Mouse (Mus musculus) liver, embryonic 14 days (tissue): Measurements from ENCODE around the gene Olfr1014. TPM values are rescaled to one million over a fixed set of nuclear protein-coding genes. Genes with fewer than 3 reads are reported as not detected.

Experiments
- polyA plus RNA-seq: library from polyadenylated mRNA; depleted of rRNA; stranded (reverse); fragments of >200 nt; gene quantifications from 2 replicates; pipeline ENCODE4 v1.2.3, GENCODE M21; 2012; rRNA removed

Gene Olfr1014
- not detected in 2 replicates for polyA plus RNA-seq

DNA sequence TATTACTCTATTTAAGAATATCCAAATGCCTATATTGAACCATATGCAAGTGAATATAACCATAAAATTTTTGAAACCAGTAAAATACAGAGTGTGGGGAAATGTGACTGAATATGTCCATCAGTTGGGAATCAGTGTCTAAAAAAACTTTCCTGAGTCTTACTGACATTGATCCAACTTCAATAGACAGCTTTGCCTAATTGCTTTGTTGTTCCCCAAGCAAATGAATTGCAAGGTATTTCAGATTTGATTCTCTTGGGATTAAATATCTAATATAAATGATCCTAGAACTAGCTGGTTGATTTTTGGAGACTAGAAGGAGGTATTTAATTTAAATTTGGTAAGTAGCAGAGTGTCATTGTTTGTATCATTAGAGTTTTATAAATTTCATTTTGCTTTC, at the start of gene Olfr1014:
TSS of gene Olfr1014 (plus strand) at position 301 of the 400 bp plus-strand sequence.

DNA sequence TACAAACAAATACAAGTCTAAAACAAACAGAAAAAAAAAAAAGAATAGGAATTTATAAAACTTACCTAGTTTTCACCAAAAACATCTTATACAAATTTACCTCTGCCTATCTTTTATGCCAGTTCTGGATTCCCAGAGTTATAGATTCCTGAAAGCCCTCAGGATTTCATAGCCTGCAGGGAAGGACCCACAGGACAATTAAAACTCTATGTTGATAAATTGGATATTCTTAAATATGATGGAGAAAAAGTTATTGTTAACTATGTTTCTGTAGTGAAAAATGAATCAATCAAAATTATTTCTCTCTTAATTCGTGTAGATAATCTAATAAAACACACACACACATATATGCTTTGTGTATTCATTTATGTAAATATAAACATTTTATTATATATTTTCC, 9.8 kb upstream of the Olfr1014 start, which contains the start of gene Olfr1012:
TSS of gene Olfr1012 (minus strand) at position 101 of the 400 bp plus-strand sequence.

DNA sequence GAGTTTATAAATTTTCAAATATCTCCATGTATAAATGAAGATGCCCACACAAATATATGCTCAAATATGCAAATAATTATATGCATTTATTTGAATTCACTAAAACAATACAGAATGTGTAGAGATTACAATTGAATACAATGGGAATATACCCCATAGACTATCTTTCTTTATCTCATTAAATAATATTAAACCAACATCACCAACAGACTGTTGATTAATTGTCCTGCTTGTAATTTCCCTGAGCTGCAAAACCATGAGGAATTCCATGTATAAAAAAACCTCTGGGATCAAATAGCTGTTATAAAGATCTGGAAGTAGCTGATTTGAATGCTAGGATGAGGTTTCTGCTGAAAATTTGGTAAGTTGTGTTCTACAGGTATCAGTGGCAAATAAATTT, 5.7 kb upstream of the Olfr1014 start, which contains the start of gene Olfr1013:
TSS of gene Olfr1013 (plus strand) at position 301 of the 400 bp plus-strand sequence.

DNA sequence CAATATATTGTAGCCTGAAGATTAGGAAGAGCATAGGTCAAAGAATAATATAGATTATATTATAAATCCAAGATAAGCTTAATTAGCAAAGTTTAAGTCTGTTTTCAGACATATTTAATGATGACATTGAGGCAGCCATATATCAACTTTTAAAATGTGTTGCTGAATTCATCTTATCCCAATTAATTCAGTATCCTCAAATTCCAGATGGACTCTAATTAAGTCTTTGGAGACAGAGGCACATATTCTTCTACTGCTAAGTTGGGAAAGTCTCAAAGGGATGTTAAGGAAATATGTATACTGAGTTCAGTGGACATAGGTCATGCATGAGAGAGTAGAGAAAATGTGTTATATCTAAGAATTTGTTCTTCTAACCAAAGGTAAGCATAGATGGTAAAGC, 9.2 kb downstream of the Olfr1014 start, which contains the start of gene Olfr1015:
TSS of gene Olfr1015 (plus strand) at position 301 of the 400 bp plus-strand sequence.

DNA sequence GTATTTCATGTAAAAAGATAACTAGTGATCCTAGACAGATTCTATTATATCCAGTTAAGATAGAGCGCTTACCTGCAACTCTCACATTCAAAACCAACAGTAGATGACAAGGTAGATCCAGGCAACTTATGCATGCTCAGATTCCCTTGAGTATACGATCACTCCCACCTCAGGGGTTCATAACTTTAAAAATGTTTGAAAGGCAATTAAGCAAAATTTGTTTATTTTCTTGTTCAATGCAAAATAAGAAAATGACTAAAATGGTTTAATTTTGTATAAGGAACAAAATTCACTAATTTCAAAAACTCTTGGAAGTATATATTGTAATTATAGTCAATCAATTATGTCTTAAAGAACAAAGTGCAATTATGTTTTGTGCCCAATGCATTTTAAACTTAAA, 29.9 kb downstream of the Olfr1014 start, which contains the start of gene Olfr1016:
TSS of gene Olfr1016 (minus strand) at position 101 of the 400 bp plus-strand sequence.

DNA sequence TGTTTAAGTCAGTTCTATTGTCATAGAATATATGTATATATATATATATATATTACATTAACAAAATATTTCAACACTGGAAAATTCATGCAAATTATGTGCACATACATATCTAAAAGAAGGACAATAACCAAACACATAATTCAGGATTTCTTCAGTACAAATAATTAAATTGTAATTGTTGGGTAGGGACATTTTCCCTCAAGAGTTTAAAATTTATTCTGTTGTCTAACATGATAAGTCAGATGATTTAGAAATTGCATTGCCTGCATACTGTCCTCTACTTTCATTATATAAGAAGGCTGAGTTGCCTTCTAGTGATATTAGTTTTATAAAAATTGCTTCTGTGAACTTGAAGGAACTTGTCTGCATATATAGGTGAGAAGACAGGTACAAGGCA, 45.7 kb downstream of the Olfr1014 start, which contains the start of gene Olfr1018:
TSS of gene Olfr1018 (plus strand) at position 301 of the 400 bp plus-strand sequence.

Other genes starting within 250 kb of the Olfr1014 start
- gene Olfr996, start 193.5 kb upstream of the Olfr1014 start, polyA plus RNA-seq, result not detected in 2 replicates
- not detected in 2 replicates for gene Olfr998, start 183.8 kb upstream of the Olfr1014 start, polyA plus RNA-seq
- gene Olfr1000, start 160.8 kb upstream of the Olfr1014 start, polyA plus RNA-seq, result not detected in 2 replicates
- not detected in 2 replicates for gene Olfr1002, start 122.0 kb upstream of the Olfr1014 start, polyA plus RNA-seq
- not detected in 2 replicates for gene Olfr154, start 108.3 kb upstream of the Olfr1014 start, polyA plus RNA-seq
- gene Olfr1006, start 93.9 kb upstream of the Olfr1014 start, polyA plus RNA-seq, result not detected in 2 replicates
- gene Olfr1008, start 83.3 kb upstream of the Olfr1014 start, polyA plus RNA-seq, result not detected in 2 replicates
- gene Olfr1009, start 57.3 kb upstream of the Olfr1014 start, polyA plus RNA-seq, result not detected in 2 replicates
- not detected in 2 replicates for gene Olfr1012, start 9.9 kb upstream of the Olfr1014 start, polyA plus RNA-seq
- gene Olfr1013, start 5.6 kb upstream of the Olfr1014 start, polyA plus RNA-seq, result not detected in 2 replicates
- gene Olfr1015, start 9.3 kb downstream of the Olfr1014 start, polyA plus RNA-seq, result not detected in 2 replicates
- gene Olfr1016, start 29.8 kb downstream of the Olfr1014 start, polyA plus RNA-seq, result not detected in 2 replicates
- not detected in 2 replicates for gene Olfr1018, start 45.8 kb downstream of the Olfr1014 start, polyA plus RNA-seq
- gene Olfr1019, start 72.8 kb downstream of the Olfr1014 start, polyA plus RNA-seq, result not detected in 2 replicates
- not detected in 2 replicates for gene Olfr1020, start 74.3 kb downstream of the Olfr1014 start, polyA plus RNA-seq
- not detected in 2 replicates for gene Olfr1022, start 95.9 kb downstream of the Olfr1014 start, polyA plus RNA-seq
- gene Olfr1023, start 112.9 kb downstream of the Olfr1014 start, polyA plus RNA-seq, result not detected in 2 replicates
- gene Olfr1024, start 132.3 kb downstream of the Olfr1014 start, polyA plus RNA-seq, result not detected in 2 replicates
- not detected in 2 replicates for gene Olfr1025-ps1, start 142.5 kb downstream of the Olfr1014 start, polyA plus RNA-seq
- not detected in 2 replicates for gene Olfr1026, start 148.8 kb downstream of the Olfr1014 start, polyA plus RNA-seq
- gene Olfr1028, start 177.7 kb downstream of the Olfr1014 start, polyA plus RNA-seq, result under 0.01 TPM in 1 of 2 replicates, not detected in the other
- gene Olfr1029, start 201.2 kb downstream of the Olfr1014 start, polyA plus RNA-seq, result not detected in 2 replicates
- gene Olfr1030, start 206.6 kb downstream of the Olfr1014 start, polyA plus RNA-seq, result not detected in 2 replicates
- gene Olfr1031, start 217.6 kb downstream of the Olfr1014 start, polyA plus RNA-seq, result not detected in 2 replicates
- gene Olfr1032, start 232.8 kb downstream of the Olfr1014 start, polyA plus RNA-seq, result not detected in 2 replicates
- gene Olfr1033, start 247.9 kb downstream of the Olfr1014 start, polyA plus RNA-seq, result 0.28 and 0.37 TPM in 2 replicates